Mouse (Mus musculus): ENCODE measurements around the gene Cd47.

Gene Cd47

GRCm38 (mm10) chr16:49836634-49837164 lies 36.4 kb downstream of the Cd47 start:
- no peak for DNase-seq

GRCm38 (mm10) chr16:49838923-49839322 lies 38.6 kb downstream of the Cd47 start:
- no peak for DNase-seq

- no peak for DNase-seq
Observed at GRCm38 (mm10) chr16:49839681-49840535, 39.6 kb downstream of the Cd47 start.

- no peak for DNase-seq
Observed at GRCm38 (mm10) chr16:49843723-49844122, 43.4 kb downstream of the Cd47 start.

- no peak for DNase-seq
Observed at GRCm38 (mm10) chr16:49847224-49848003, 47.1 kb downstream of the Cd47 start.

- DNase-seq, result no peak
Observed at GRCm38 (mm10) chr16:49848651-49849050, 48.3 kb downstream of the Cd47 start.

- no peak for DNase-seq
Observed at GRCm38 (mm10) chr16:49852940-49853339, 52.6 kb downstream of the Cd47 start.

GRCm38 (mm10) chr16:49853633-49854032 lies 53.3 kb downstream of the Cd47 start:
- no peak for DNase-seq

GRCm38 (mm10) chr16:49854194-49854593 lies 53.9 kb downstream of the Cd47 start:
- DNase-seq, result no peak

GRCm38 (mm10) chr16:49854931-49855835 lies 54.9 kb downstream of the Cd47 start:
- peak; percentile 94 for DNase-seq

- no peak for DNase-seq
Observed at GRCm38 (mm10) chr16:49855836-49856503, 55.6 kb downstream of the Cd47 start.

- DNase-seq, result no peak
Observed at GRCm38 (mm10) chr16:49856661-49857060, 56.3 kb downstream of the Cd47 start.

- no peak for DNase-seq
Observed at GRCm38 (mm10) chr16:49857504-49858160, 57.3 kb downstream of the Cd47 start.

- DNase-seq, result no peak
Observed at GRCm38 (mm10) chr16:49858161-49858906, 58.0 kb downstream of the Cd47 start.

- no peak for DNase-seq
Observed at GRCm38 (mm10) chr16:49858907-49859853, 58.8 kb downstream of the Cd47 start.

GRCm38 (mm10) chr16:49861986-49862385 lies 61.7 kb downstream of the Cd47 start:
- DNase-seq, result no peak

- DNase-seq, result no peak
Observed at GRCm38 (mm10) chr16:49866617-49867016, 66.3 kb downstream of the Cd47 start.

- no peak for DNase-seq
Observed at GRCm38 (mm10) chr16:49868278-49868677, 67.9 kb downstream of the Cd47 start.

- no peak for DNase-seq
Observed at GRCm38 (mm10) chr16:49873918-49874317, 73.6 kb downstream of the Cd47 start.
